Mouse (Mus musculus): Measurements from ENCODE around the gene Tle4. TPM values are rescaled to one million over a fixed set of nuclear protein-coding genes. Genes with fewer than 3 reads are reported as not detected.

Gene Tle4
- total and polyA plus RNA-seq, 2 experiments, result 5.4 to 5.5 TPM

GRCm38 (mm10) chr19:14424016-14424964 is 173.6 kb downstream of the Tle4 start:
- no peaks in the 10 kb centered on the region for H3K36me3 ChIP-seq (ENCODE audit: control insufficient read depth, insufficient read depth, low read length)
- H3K27me3 ChIP-seq (ENCODE audit: control insufficient read depth, insufficient read depth, low read length), result no peaks in the 10 kb centered on the region
- H3K4me3 ChIP-seq (ENCODE audit: insufficient read depth, low read depth, low read length), result no peak overlapping the region
- no peaks in the 10 kb centered on the region for H3K79me2 ChIP-seq (ENCODE audit: control insufficient read depth, insufficient read depth, low read length)
- TF ChIP-seq POLR2A (IDR thresholded peaks at IDR 0.05; ENCODE audit: extremely low read depth, insufficient read depth, low read length), result no peak
- TF ChIP-seq CTCF (IDR thresholded peaks at IDR 0.05; ENCODE audit: low read depth, low read length), result no peak
- no peak overlapping the region for H3K27ac ChIP-seq (replicated peaks; ENCODE audit: insufficient read depth, low read depth, low read length)
- DNase-seq (ENCODE audit: extremely low read depth, low read depth, low spot score), result no peak
- H3K9ac ChIP-seq (ENCODE audit: low read depth, low read length), result no peak overlapping the region
- 47% methylated on average over 12 of the region's 12 CpGs for WGBS
- H3K4me1 ChIP-seq (ENCODE audit: control insufficient read depth, insufficient read depth, low read length), result no peaks in the 10 kb centered on the region

- 94% methylated on average over 5 of the region's 5 CpGs for WGBS
- Histone ChIP-seq H3K9ac (ENCODE audit: low read depth, low read length) (no peak overlapping the region), H3K79me2 (ENCODE audit: control insufficient read depth, insufficient read depth, low read length) (no peaks in the 10 kb centered on the region), H3K36me3 (ENCODE audit: control insufficient read depth, insufficient read depth, low read length) (no peaks in the 10 kb centered on the region), H3K4me3 (ENCODE audit: insufficient read depth, low read depth, low read length) (no peak overlapping the region), H3K4me1 (ENCODE audit: control insufficient read depth, insufficient read depth, low read length) (no peaks in the 10 kb centered on the region), H3K27ac (replicated peaks; ENCODE audit: insufficient read depth, low read depth, low read length) (no peak overlapping the region), H3K27me3 (ENCODE audit: control insufficient read depth, insufficient read depth, low read length) (no peaks in the 10 kb centered on the region)
- TF ChIP-seq POLR2A (IDR thresholded peaks at IDR 0.05; ENCODE audit: extremely low read depth, insufficient read depth, low read length) (no peak), CTCF (IDR thresholded peaks at IDR 0.05; ENCODE audit: low read depth, low read length) (no peak)
- DNase-seq (ENCODE audit: extremely low read depth, low read depth, low spot score), result no peak
Observed at GRCm38 (mm10) chr19:14421691-14422090, 176.2 kb downstream of the Tle4 start.

GRCm38 (mm10) chr19:14419886-14420285 is 178.0 kb downstream of the Tle4 start:
- TF ChIP-seq CTCF (IDR thresholded peaks at IDR 0.05; ENCODE audit: low read depth, low read length) (no peak), POLR2A (IDR thresholded peaks at IDR 0.05; ENCODE audit: extremely low read depth, insufficient read depth, low read length) (no peak)
- Histone ChIP-seq H3K79me2 (ENCODE audit: control insufficient read depth, insufficient read depth, low read length) (no peaks in the 10 kb centered on the region), H3K27ac (replicated peaks; ENCODE audit: insufficient read depth, low read depth, low read length) (no peak overlapping the region), H3K4me3 (ENCODE audit: insufficient read depth, low read depth, low read length) (no peak overlapping the region), H3K36me3 (ENCODE audit: control insufficient read depth, insufficient read depth, low read length) (no peaks in the 10 kb centered on the region), H3K9ac (ENCODE audit: low read depth, low read length) (no peak overlapping the region), H3K27me3 (ENCODE audit: control insufficient read depth, insufficient read depth, low read length) (no peaks in the 10 kb centered on the region), H3K4me1 (ENCODE audit: control insufficient read depth, insufficient read depth, low read length) (no peaks in the 10 kb centered on the region)
- DNase-seq (ENCODE audit: extremely low read depth, low read depth, low spot score), result no peak
- WGBS, result 74% methylated on average over 5 of the region's 5 CpGs

GRCm38 (mm10) chr19:14416845-14417244 is 181.0 kb downstream of the Tle4 start:
- Histone ChIP-seq H3K36me3 (ENCODE audit: control insufficient read depth, insufficient read depth, low read length) (no peaks in the 10 kb centered on the region), H3K79me2 (ENCODE audit: control insufficient read depth, insufficient read depth, low read length) (no peaks in the 10 kb centered on the region), H3K4me3 (ENCODE audit: insufficient read depth, low read depth, low read length) (no peak overlapping the region), H3K4me1 (ENCODE audit: control insufficient read depth, insufficient read depth, low read length) (no peaks in the 10 kb centered on the region), H3K27me3 (ENCODE audit: control insufficient read depth, insufficient read depth, low read length) (no peaks in the 10 kb centered on the region), H3K27ac (replicated peaks; ENCODE audit: insufficient read depth, low read depth, low read length) (no peak overlapping the region), H3K9ac (ENCODE audit: low read depth, low read length) (no peak overlapping the region)
- TF ChIP-seq POLR2A (IDR thresholded peaks at IDR 0.05; ENCODE audit: extremely low read depth, insufficient read depth, low read length) (no peak), CTCF (IDR thresholded peaks at IDR 0.05; ENCODE audit: low read depth, low read length) (no peak)
- no peak for DNase-seq (ENCODE audit: extremely low read depth, low read depth, low spot score)
- 83% methylated on average over 5 of the region's 5 CpGs for WGBS

GRCm38 (mm10) chr19:14415996-14416395 is 181.9 kb downstream of the Tle4 start:
- Histone ChIP-seq H3K9ac (ENCODE audit: low read depth, low read length) (no peak overlapping the region), H3K4me3 (ENCODE audit: insufficient read depth, low read depth, low read length) (no peak overlapping the region), H3K36me3 (ENCODE audit: control insufficient read depth, insufficient read depth, low read length) (no peaks in the 10 kb centered on the region), H3K27me3 (ENCODE audit: control insufficient read depth, insufficient read depth, low read length) (no peaks in the 10 kb centered on the region), H3K4me1 (ENCODE audit: control insufficient read depth, insufficient read depth, low read length) (no peaks in the 10 kb centered on the region), H3K79me2 (ENCODE audit: control insufficient read depth, insufficient read depth, low read length) (no peaks in the 10 kb centered on the region), H3K27ac (replicated peaks; ENCODE audit: insufficient read depth, low read depth, low read length) (no peak overlapping the region)
- TF ChIP-seq CTCF (IDR thresholded peaks at IDR 0.05; ENCODE audit: low read depth, low read length), result no peak
- TF ChIP-seq POLR2A (IDR thresholded peaks at IDR 0.05; ENCODE audit: extremely low read depth, insufficient read depth, low read length), result no peak
- no peak for DNase-seq (ENCODE audit: extremely low read depth, low read depth, low spot score)
- WGBS, result 81% methylated on average over 6 of the region's 6 CpGs

GRCm38 (mm10) chr19:14414957-14415356 is 182.9 kb downstream of the Tle4 start:
- no peaks in the 10 kb centered on the region for H3K4me1 ChIP-seq (ENCODE audit: control insufficient read depth, insufficient read depth, low read length)
- H3K9ac ChIP-seq (ENCODE audit: low read depth, low read length), result no peak overlapping the region
- no peak for TF ChIP-seq CTCF (IDR thresholded peaks at IDR 0.05; ENCODE audit: low read depth, low read length)
- no peak for TF ChIP-seq POLR2A (IDR thresholded peaks at IDR 0.05; ENCODE audit: extremely low read depth, insufficient read depth, low read length)
- DNase-seq (ENCODE audit: extremely low read depth, low read depth, low spot score), result no peak
- no peaks in the 10 kb centered on the region for H3K79me2 ChIP-seq (ENCODE audit: control insufficient read depth, insufficient read depth, low read length)
- 26% methylated on average over 4 of the region's 4 CpGs for WGBS
- no peak overlapping the region for H3K27ac ChIP-seq (replicated peaks; ENCODE audit: insufficient read depth, low read depth, low read length)
- H3K4me3 ChIP-seq (ENCODE audit: insufficient read depth, low read depth, low read length), result no peak overlapping the region
- H3K36me3 ChIP-seq (ENCODE audit: control insufficient read depth, insufficient read depth, low read length), result no peaks in the 10 kb centered on the region
- no peaks in the 10 kb centered on the region for H3K27me3 ChIP-seq (ENCODE audit: control insufficient read depth, insufficient read depth, low read length)
